Mouse (Mus musculus): Measurements from ENCODE around the gene Gstp3. TPM values are rescaled to one million over a fixed set of nuclear protein-coding genes. Genes with fewer than 3 reads are reported as not detected.

The Gstp3 gene
- polyA plus RNA-seq (2015; fragmentation: Nextera tagmentation; extraction: Ambion mirVana) = 3.0 and 3.5 TPM in 2 replicates

GRCm38 (mm10) chr19:4059069-4059740, at the start of gene Gstp3:
Gene Gstp3 (minus strand): TSS chr19:4059569.

GRCm38 (mm10) chr19:4099837-4100717, 40.7 kb upstream of the Gstp3 start, which contains the start of gene Pitpnm1:
Gene Pitpnm1 (plus strand): TSS chr19:4099998.

DNA sequence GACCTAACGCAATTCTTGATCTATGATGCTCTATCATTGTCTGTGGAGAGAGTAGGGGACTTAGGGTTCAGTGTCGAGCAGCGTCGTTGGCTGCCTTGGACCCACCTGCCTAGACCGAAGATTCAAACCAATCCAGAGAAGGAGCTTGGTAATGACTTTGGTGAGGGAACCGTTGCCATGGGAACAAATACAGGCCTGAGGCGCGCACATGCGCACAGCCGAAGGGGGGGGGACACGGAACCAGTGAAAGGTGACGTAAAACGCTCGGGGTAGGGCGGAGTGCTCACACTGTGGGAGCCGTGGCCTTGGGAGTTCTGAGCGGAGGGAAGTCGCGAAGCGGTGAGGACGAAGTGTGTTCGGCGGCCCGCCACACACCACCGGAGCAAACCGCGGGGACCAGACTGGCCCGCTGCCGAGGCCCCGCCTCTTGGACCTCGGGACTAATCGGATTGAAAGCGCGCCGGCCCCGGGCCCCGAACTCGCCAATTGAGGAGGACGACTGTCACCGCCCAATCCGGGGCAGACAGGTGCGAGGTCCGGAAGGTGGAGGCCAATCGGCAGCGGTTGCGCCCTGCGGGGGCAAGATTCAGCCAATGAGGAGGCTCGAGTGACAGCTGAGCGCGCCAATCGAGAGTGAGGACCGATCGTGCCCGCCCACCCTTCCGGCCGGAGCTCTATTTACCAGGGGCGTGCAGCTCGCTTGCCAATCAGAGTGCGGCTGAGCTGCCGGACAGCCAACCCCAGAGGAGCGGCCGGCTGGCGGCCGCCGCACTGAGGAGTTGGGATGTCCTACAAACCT, 37.5 kb upstream of the Gstp3 start, which contains the start of gene Cdk2ap2:
Gene Cdk2ap2 (plus strand): TSS at position 541 of the 799 bp plus-strand sequence.

DNA sequence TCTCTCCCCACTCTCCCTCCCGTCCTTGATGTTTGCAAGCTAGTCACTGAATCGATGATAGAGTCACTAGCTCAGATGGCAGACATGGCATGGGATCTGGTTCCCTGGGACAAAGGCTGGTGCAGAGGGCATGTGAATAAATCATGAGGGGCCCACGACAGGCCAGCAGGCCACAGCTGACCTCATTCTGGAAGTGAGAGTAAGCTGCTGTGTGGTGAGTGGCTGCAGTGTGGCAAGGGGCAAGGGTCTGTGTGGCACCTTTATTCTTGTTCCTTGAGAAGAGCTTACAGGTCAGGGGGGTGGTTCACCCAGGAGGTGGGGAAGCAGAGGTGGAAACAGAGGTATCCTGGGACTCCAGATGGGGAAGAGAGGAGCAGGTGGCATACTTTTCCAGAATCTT, 22.0 kb upstream of the Gstp3 start, which contains the start of gene Cabp2:
Gene Cabp2 (plus strand): TSS at position 185 of the 400 bp plus-strand sequence.

GRCm38 (mm10) chr19:4045966-4046865, 13.2 kb downstream of the Gstp3 start, which contains the start of gene Gstp2:
Gene Gstp2 (minus strand): TSS chr19:4046023.

GRCm38 (mm10) chr19:4037788-4038232, 21.6 kb downstream of the Gstp3 start, which contains the start of gene Gstp1:
Gene Gstp1 (minus strand): TSS chr19:4037985.

DNA sequence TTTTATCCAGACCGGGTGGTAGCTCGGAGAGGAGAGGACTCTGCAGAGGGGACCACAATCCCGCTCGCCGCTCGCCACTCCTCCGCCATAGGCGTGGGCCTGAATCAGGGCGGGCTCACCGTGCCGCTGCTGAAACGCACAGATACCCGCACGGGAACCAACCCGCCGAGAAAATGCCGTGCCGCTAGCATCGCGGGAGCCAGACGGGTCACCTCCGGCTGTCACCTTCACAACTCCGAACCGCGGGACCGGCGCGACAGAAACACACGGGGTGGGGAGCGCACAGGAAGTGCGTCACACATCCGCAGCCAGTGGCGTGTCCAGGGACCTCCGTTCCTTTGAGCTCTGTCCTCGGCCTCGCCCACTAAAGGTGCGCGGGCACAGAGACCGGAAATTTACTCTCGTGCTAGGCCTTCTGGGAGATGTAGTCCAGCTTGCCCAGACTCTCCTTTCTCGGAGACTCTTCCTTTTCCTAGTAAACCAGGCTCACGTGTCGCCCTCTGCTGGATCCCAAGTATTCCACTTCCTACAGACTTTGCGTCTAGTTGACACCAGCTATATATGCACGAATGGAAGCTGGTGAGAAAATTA, 46.8 kb downstream of the Gstp3 start, which contains the start of gene Ndufv1:
Gene Ndufv1 (minus strand): TSS at position 375 of the 591 bp plus-strand sequence.

Other genes starting within 250 kb of the Gstp3 start
- 22.5 and 45.6 TPM in 2 replicates for gene Chka, start 207.8 kb downstream of the Gstp3 start, polyA plus RNA-seq (2015; fragmentation: Nextera tagmentation; extraction: Ambion mirVana)
- 25.1 and 40.7 TPM in 2 replicates for gene Tcirg1, start 152.4 kb downstream of the Gstp3 start, polyA plus RNA-seq (2015; fragmentation: Nextera tagmentation; extraction: Ambion mirVana)
- 485 and 531 TPM in 2 replicates for gene Ndufs8, start 146.8 kb downstream of the Gstp3 start, polyA plus RNA-seq (2015; fragmentation: Nextera tagmentation; extraction: Ambion mirVana)
- 81.3 and 172 TPM in 2 replicates for gene Aldh3b1, start 129.8 kb downstream of the Gstp3 start, polyA plus RNA-seq (2015; fragmentation: Nextera tagmentation; extraction: Ambion mirVana)
- 35.9 and 57.3 TPM in 2 replicates for gene Unc93b1, start 124.4 kb downstream of the Gstp3 start, polyA plus RNA-seq (2015; fragmentation: Nextera tagmentation; extraction: Ambion mirVana)
- gene Aldh3b3, start 100.9 kb downstream of the Gstp3 start, polyA plus RNA-seq (2015; fragmentation: Nextera tagmentation; extraction: Ambion mirVana) = 0.09 TPM in 1 of 2 replicates, not detected in the other
- gene Aldh3b2, start 87.2 kb downstream of the Gstp3 start, polyA plus RNA-seq (2015; fragmentation: Nextera tagmentation; extraction: Ambion mirVana) = 0.28 and 0.51 TPM in 2 replicates
- 19.0 and 38.9 TPM in 2 replicates for gene Acy3, start 73.0 kb downstream of the Gstp3 start, polyA plus RNA-seq (2015; fragmentation: Nextera tagmentation; extraction: Ambion mirVana)
- gene Tbx10, start 66.8 kb downstream of the Gstp3 start, polyA plus RNA-seq (2015; fragmentation: Nextera tagmentation; extraction: Ambion mirVana) = not detected in 2 replicates
- gene Nudt8, start 59.0 kb downstream of the Gstp3 start, polyA plus RNA-seq (2015; fragmentation: Nextera tagmentation; extraction: Ambion mirVana) = 47.5 and 51.7 TPM in 2 replicates
- 0.63 and 1.1 TPM in 2 replicates for gene Gm49405, start 58.9 kb downstream of the Gstp3 start, polyA plus RNA-seq (2015; fragmentation: Nextera tagmentation; extraction: Ambion mirVana)
- 1.3 and 1.9 TPM in 2 replicates for gene Doc2g, start 56.3 kb downstream of the Gstp3 start, polyA plus RNA-seq (2015; fragmentation: Nextera tagmentation; extraction: Ambion mirVana)
- gene Ndufv1, start 46.8 kb downstream of the Gstp3 start, polyA plus RNA-seq (2015; fragmentation: Nextera tagmentation; extraction: Ambion mirVana) = 157 and 202 TPM in 2 replicates
- 407 and 489 TPM in 2 replicates for gene Gstp1, start 21.6 kb downstream of the Gstp3 start, polyA plus RNA-seq (2015; fragmentation: Nextera tagmentation; extraction: Ambion mirVana)
- gene Gstp2, start 13.5 kb downstream of the Gstp3 start, polyA plus RNA-seq (2015; fragmentation: Nextera tagmentation; extraction: Ambion mirVana) = 6.0 and 9.7 TPM in 2 replicates
- gene Cabp2, start 22.0 kb upstream of the Gstp3 start, polyA plus RNA-seq (2015; fragmentation: Nextera tagmentation; extraction: Ambion mirVana) = not detected in 2 replicates
- 66.6 and 102 TPM in 2 replicates for gene Cdk2ap2, start 37.6 kb upstream of the Gstp3 start, polyA plus RNA-seq (2015; fragmentation: Nextera tagmentation; extraction: Ambion mirVana)
- 12.9 and 14.0 TPM in 2 replicates for gene Pitpnm1, start 40.4 kb upstream of the Gstp3 start, polyA plus RNA-seq (2015; fragmentation: Nextera tagmentation; extraction: Ambion mirVana)
- 78.0 and 102 TPM in 2 replicates for gene Aip, start 66.3 kb upstream of the Gstp3 start, polyA plus RNA-seq (2015; fragmentation: Nextera tagmentation; extraction: Ambion mirVana)
- gene Gpr152, start 80.2 kb upstream of the Gstp3 start, polyA plus RNA-seq (2015; fragmentation: Nextera tagmentation; extraction: Ambion mirVana) = not detected in 2 replicates
- 0.03 and 0.06 TPM in 2 replicates for gene Cabp4, start 84.5 kb upstream of the Gstp3 start, polyA plus RNA-seq (2015; fragmentation: Nextera tagmentation; extraction: Ambion mirVana)
- gene Coro1b, start 89.0 kb upstream of the Gstp3 start, polyA plus RNA-seq (2015; fragmentation: Nextera tagmentation; extraction: Ambion mirVana) = 169 and 210 TPM in 2 replicates
- gene Ptprcap, start 94.0 kb upstream of the Gstp3 start, polyA plus RNA-seq (2015; fragmentation: Nextera tagmentation; extraction: Ambion mirVana) = 2.5 and 4.9 TPM in 2 replicates
- 30.3 and 45.3 TPM in 2 replicates for gene Rps6kb2, start 103.8 kb upstream of the Gstp3 start, polyA plus RNA-seq (2015; fragmentation: Nextera tagmentation; extraction: Ambion mirVana)
- 3.3 and 4.0 TPM in 2 replicates for gene Carns1, start 115.9 kb upstream of the Gstp3 start, polyA plus RNA-seq (2015; fragmentation: Nextera tagmentation; extraction: Ambion mirVana)
- 3.2 and 4.0 TPM in 2 replicates for gene Tbc1d10c, start 131.7 kb upstream of the Gstp3 start, polyA plus RNA-seq (2015; fragmentation: Nextera tagmentation; extraction: Ambion mirVana)
- gene Ppp1ca, start 132.5 kb upstream of the Gstp3 start, polyA plus RNA-seq (2015; fragmentation: Nextera tagmentation; extraction: Ambion mirVana) = 713 and 730 TPM in 2 replicates
- 11.1 and 14.0 TPM in 2 replicates for gene Rad9a, start 142.1 kb upstream of the Gstp3 start, polyA plus RNA-seq (2015; fragmentation: Nextera tagmentation; extraction: Ambion mirVana)
- 3.1 and 4.0 TPM in 2 replicates for gene Clcf1, start 154.7 kb upstream of the Gstp3 start, polyA plus RNA-seq (2015; fragmentation: Nextera tagmentation; extraction: Ambion mirVana)
- not detected in 2 replicates for gene AC109138.7, start 154.8 kb upstream of the Gstp3 start, polyA plus RNA-seq (2015; fragmentation: Nextera tagmentation; extraction: Ambion mirVana)
- gene Pold4, start 172.3 kb upstream of the Gstp3 start, polyA plus RNA-seq (2015; fragmentation: Nextera tagmentation; extraction: Ambion mirVana) = 63.7 and 66.1 TPM in 2 replicates
- gene Ssh3, start 209.6 kb upstream of the Gstp3 start, polyA plus RNA-seq (2015; fragmentation: Nextera tagmentation; extraction: Ambion mirVana) = 10.8 and 19.7 TPM in 2 replicates
- 5.3 and 7.1 TPM in 2 replicates for gene Ankrd13d, start 223.6 kb upstream of the Gstp3 start, polyA plus RNA-seq (2015; fragmentation: Nextera tagmentation; extraction: Ambion mirVana)
- 11.0 and 11.6 TPM in 2 replicates for gene Grk2, start 246.7 kb upstream of the Gstp3 start, polyA plus RNA-seq (2015; fragmentation: Nextera tagmentation; extraction: Ambion mirVana)

All from adrenal gland, postnatal 0 days (tissue).